Mouse (Mus musculus): ENCODE measurements around the gene Med12. TPM values are rescaled to one million over a fixed set of nuclear protein-coding genes. Genes with fewer than 3 reads are reported as not detected.

Med12 gene
- polyA plus RNA-seq, 1 experiment: 82.6 TPM

GRCm38 (mm10) chrX:101299473-101300426 lies 25.9 kb downstream of the Med12 start:
- no peaks in the 10 kb centered on the region for H3K4me1 ChIP-seq (ENCODE audit: control insufficient read depth, insufficient read depth, low read length)
- H3K27me3 ChIP-seq (replicated peaks; ENCODE audit: control insufficient read depth, insufficient read depth, low read length): no peaks in the 10 kb centered on the region
- DNase-seq: no peak
- WGBS: 8% methylated on average over 13 of the region's 13 CpGs
- peak overlapping the region; percentile 23; the same call in 1 of the 2 replicates for H3K4me3 ChIP-seq (ENCODE audit: insufficient read depth, low read depth, low read length)
- no peak for TF ChIP-seq CTCF (conservative IDR thresholded peaks at IDR 0.05; ENCODE audit: insufficient read depth, insufficient read length, low read depth, low read length)
- no peak for TF ChIP-seq POLR2A (IDR thresholded peaks at IDR 0.05; ENCODE audit: low read depth, low read length)
- H3K27ac ChIP-seq (ENCODE audit: insufficient read depth, low read depth, low read length): no peak overlapping the region
- H3K36me3 ChIP-seq (ENCODE audit: control insufficient read depth, insufficient read depth, low read length): no peaks in the 10 kb centered on the region

GRCm38 (mm10) chrX:101300427-101301030 lies 26.7 kb downstream of the Med12 start:
- no peaks in the 10 kb centered on the region for H3K27me3 ChIP-seq (replicated peaks; ENCODE audit: control insufficient read depth, insufficient read depth, low read length)
- H3K36me3 ChIP-seq (ENCODE audit: control insufficient read depth, insufficient read depth, low read length): no peaks in the 10 kb centered on the region
- no peak overlapping the region for H3K27ac ChIP-seq (ENCODE audit: insufficient read depth, low read depth, low read length)
- no peaks in the 10 kb centered on the region for H3K4me1 ChIP-seq (ENCODE audit: control insufficient read depth, insufficient read depth, low read length)
- H3K4me3 ChIP-seq (ENCODE audit: insufficient read depth, low read depth, low read length): peak overlapping the region; percentile 23; the same call in 1 of the 2 replicates
- no peak for DNase-seq
- TF ChIP-seq CTCF (conservative IDR thresholded peaks at IDR 0.05; ENCODE audit: insufficient read depth, insufficient read length, low read depth, low read length) (no peak), POLR2A (IDR thresholded peaks at IDR 0.05; ENCODE audit: low read depth, low read length) (no peak)
- WGBS: 33% methylated on average over 13 of the region's 13 CpGs

DNA sequence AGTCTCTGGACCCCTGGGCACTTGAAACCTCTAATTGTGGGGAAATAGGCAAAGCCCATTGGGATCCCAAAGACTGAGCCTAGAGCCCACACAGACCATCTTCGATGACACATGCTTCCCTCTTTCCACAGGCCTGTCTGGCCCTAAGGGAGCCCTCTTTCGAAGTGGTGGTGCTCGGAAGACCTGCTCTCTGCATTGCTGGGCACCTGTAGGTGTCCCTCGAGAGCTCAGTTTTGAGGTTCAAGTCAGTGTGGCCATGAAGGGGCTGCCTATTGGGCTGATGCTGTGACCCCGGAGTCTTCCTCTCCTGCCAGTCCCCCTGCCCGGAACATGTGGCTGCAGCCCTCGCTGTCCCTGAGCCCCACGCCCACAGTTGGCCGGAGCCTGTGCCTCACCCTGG lies 27.8 kb downstream of the Med12 start:
- H3K36me3 ChIP-seq (ENCODE audit: control insufficient read depth, insufficient read depth, low read length): no peaks in the 10 kb centered on the region
- H3K27me3 ChIP-seq (replicated peaks; ENCODE audit: control insufficient read depth, insufficient read depth, low read length): no peaks in the 10 kb centered on the region
- no peaks in the 10 kb centered on the region for H3K4me1 ChIP-seq (ENCODE audit: control insufficient read depth, insufficient read depth, low read length)
- no peak for DNase-seq
- H3K27ac ChIP-seq (ENCODE audit: insufficient read depth, low read depth, low read length): no peak overlapping the region
- no peak overlapping the region for H3K4me3 ChIP-seq (ENCODE audit: insufficient read depth, low read depth, low read length)
- no peak for TF ChIP-seq POLR2A (IDR thresholded peaks at IDR 0.05; ENCODE audit: low read depth, low read length)
- no peak for TF ChIP-seq CTCF (conservative IDR thresholded peaks at IDR 0.05; ENCODE audit: insufficient read depth, insufficient read length, low read depth, low read length)
- 91% methylated on average over 9 of the region's 9 CpGs for WGBS

DNA sequence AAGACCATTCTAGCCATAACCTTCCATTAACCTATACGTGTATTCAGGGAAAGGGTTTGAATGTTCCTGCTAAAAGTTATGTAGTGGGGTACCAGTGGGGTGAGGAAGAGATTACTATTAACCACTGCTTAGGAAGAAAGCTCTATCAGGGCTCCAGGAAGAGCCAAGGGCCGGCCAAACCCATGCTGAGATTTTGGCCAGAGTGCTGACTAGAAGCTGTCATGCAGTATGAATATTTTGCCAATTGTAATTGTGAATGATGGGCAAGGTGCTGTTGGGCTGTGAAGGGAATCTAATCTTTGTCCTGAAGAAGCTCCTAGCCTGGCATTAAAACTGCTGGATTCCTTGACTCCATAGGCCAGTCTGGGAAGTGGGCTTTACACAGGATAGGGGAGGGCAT lies 30.8 kb downstream of the Med12 start:
- WGBS: 88% methylated on average over 2 of the region's 2 CpGs
- Histone ChIP-seq H3K4me1 (ENCODE audit: control insufficient read depth, insufficient read depth, low read length) (no peaks in the 10 kb centered on the region), H3K27me3 (replicated peaks; ENCODE audit: control insufficient read depth, insufficient read depth, low read length) (no peaks in the 10 kb centered on the region), H3K27ac (ENCODE audit: insufficient read depth, low read depth, low read length) (no peak overlapping the region), H3K36me3 (ENCODE audit: control insufficient read depth, insufficient read depth, low read length) (no peaks in the 10 kb centered on the region), H3K4me3 (ENCODE audit: insufficient read depth, low read depth, low read length) (no peak overlapping the region)
- DNase-seq: no peak
- TF ChIP-seq POLR2A (IDR thresholded peaks at IDR 0.05; ENCODE audit: low read depth, low read length): no peak
- TF ChIP-seq CTCF (conservative IDR thresholded peaks at IDR 0.05; ENCODE audit: insufficient read depth, insufficient read length, low read depth, low read length): no peak

GRCm38 (mm10) chrX:101309299-101309698 lies 35.5 kb downstream of the Med12 start:
- WGBS: 95% methylated on average over 5 of the region's 5 CpGs

GRCm38 (mm10) chrX:101313625-101314359 lies 40.0 kb downstream of the Med12 start:
- Histone ChIP-seq H3K27me3 (replicated peaks; ENCODE audit: control insufficient read depth, insufficient read depth, low read length) (no peaks in the 10 kb centered on the region), H3K27ac (ENCODE audit: insufficient read depth, low read depth, low read length) (no peak overlapping the region), H3K36me3 (ENCODE audit: control insufficient read depth, insufficient read depth, low read length) (no peaks in the 10 kb centered on the region), H3K4me3 (ENCODE audit: insufficient read depth, low read depth, low read length) (no peak overlapping the region), H3K4me1 (ENCODE audit: control insufficient read depth, insufficient read depth, low read length) (no peaks in the 10 kb centered on the region)
- WGBS: 60% methylated on average over 6 of the region's 6 CpGs
- DNase-seq: no peak
- TF ChIP-seq CTCF (conservative IDR thresholded peaks at IDR 0.05; ENCODE audit: insufficient read depth, insufficient read length, low read depth, low read length): no peak
- TF ChIP-seq POLR2A (IDR thresholded peaks at IDR 0.05; ENCODE audit: low read depth, low read length): no peak

More at GRCm38 (mm10) chrX:101309299-101309698, 35.5 kb downstream of the Med12 start:
- DNase-seq: no peak
- no peak overlapping the region for H3K4me3 ChIP-seq (ENCODE audit: insufficient read depth, low read depth, low read length)
- no peak overlapping the region for H3K27ac ChIP-seq (ENCODE audit: insufficient read depth, low read depth, low read length)
- no peaks in the 10 kb centered on the region for H3K27me3 ChIP-seq (replicated peaks; ENCODE audit: control insufficient read depth, insufficient read depth, low read length)
- no peaks in the 10 kb centered on the region for H3K36me3 ChIP-seq (ENCODE audit: control insufficient read depth, insufficient read depth, low read length)
- TF ChIP-seq POLR2A (IDR thresholded peaks at IDR 0.05; ENCODE audit: low read depth, low read length) (no peak), CTCF (conservative IDR thresholded peaks at IDR 0.05; ENCODE audit: insufficient read depth, insufficient read length, low read depth, low read length) (no peak)
- H3K4me1 ChIP-seq (ENCODE audit: control insufficient read depth, insufficient read depth, low read length): no peaks in the 10 kb centered on the region

Data from kidney, adult 2 months (tissue).